Mouse (Mus musculus): ENCODE measurements around the gene Gm13285. TPM values are rescaled to one million over a fixed set of nuclear protein-coding genes. Genes with fewer than 3 reads are reported as not detected.
"Not testable (repeated sequence)": the region's sequence is repeated elsewhere in the genome, so short reads cannot be mapped to it uniquely, and the experiment has no call there.

Gm13285 gene
- polyA plus RNA-seq, 1 experiment from 2014 or later = 0.82 TPM

GRCm38 (mm10) chr4:88797097-88797496 lies 2.4 kb upstream of the Gm13285 start, which contains the start of gene Gm13279:
Gm13279 (plus strand) TSS chr4:88797397.
- not testable (repeated sequence) for H3K27me3 ChIP-seq (replicated peaks); H3K4me1 ChIP-seq; H3K4me3 ChIP-seq; H3K36me3 ChIP-seq; H3K9me3 ChIP-seq; ATAC-seq (ENCODE audit: extremely low read depth, insufficient number of reproducible peaks, low FRiP score, low TSS enrichment); H3K27ac ChIP-seq (replicated peaks); H3K4me2 ChIP-seq; H3K9ac ChIP-seq
- WGBS = no CpG with 5 or more reads among the region's 28 CpGs

GRCm38 (mm10) chr4:88802954-88803353 lies 3.5 kb downstream of the Gm13285 start, which contains the start of gene Gm13287:
Gm13287 (plus strand) TSS chr4:88803254.
- peaks cover 10% of the 10 kb centered on the region for H3K27me3 ChIP-seq (replicated peaks)
- H3K27ac ChIP-seq (replicated peaks); H3K4me1 ChIP-seq; H3K9ac ChIP-seq; H3K9me3 ChIP-seq; H3K4me3 ChIP-seq; H3K36me3 ChIP-seq; ATAC-seq (ENCODE audit: extremely low read depth, insufficient number of reproducible peaks, low FRiP score, low TSS enrichment): not testable (repeated sequence)
- H3K4me2 ChIP-seq = peak within 1 kb of the TSS; percentile 49
- no CpG with 5 or more reads among the region's 29 CpGs for WGBS

DNA sequence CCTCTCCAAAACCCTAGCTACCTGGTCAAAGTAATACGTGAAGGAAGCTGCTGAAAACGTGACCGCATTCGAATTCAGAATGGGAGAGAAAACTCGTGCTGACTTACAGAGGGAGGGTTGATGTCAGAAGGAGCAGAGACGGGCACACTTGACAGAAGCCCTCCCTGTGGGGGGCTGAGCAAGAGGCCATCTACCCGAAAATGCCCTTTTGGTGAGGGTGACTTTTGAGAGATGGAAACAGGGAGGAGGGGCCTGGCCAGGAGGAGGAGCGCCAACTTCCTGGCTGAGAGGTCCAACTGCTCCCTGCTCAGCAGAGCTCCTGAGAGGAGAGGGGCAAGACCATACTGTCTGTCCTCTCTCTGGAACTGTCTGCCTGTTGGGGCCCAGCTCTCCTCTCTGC lies 5.8 kb downstream of the Gm13285 start, which contains the start of gene Gm13288:
Gene Gm13288 (plus strand): TSS at position 301 of the 400 bp plus-strand sequence.
- not testable (repeated sequence) for H3K4me1 ChIP-seq; H3K36me3 ChIP-seq; H3K27ac ChIP-seq (replicated peaks); ATAC-seq (ENCODE audit: extremely low read depth, insufficient number of reproducible peaks, low FRiP score, low TSS enrichment); H3K9me3 ChIP-seq; H3K9ac ChIP-seq
- Histone ChIP-seq H3K4me3 (peak within 1 kb of the TSS; percentile 30), H3K4me2 (0 out of 2 replicates have a peak within 1 kb of the TSS, but pooled peaks have one; percentile 36), H3K27me3 (replicated peaks) (peaks cover 15% of the 10 kb centered on the region)
- no CpG with 5 or more reads among the region's 8 CpGs for WGBS

DNA sequence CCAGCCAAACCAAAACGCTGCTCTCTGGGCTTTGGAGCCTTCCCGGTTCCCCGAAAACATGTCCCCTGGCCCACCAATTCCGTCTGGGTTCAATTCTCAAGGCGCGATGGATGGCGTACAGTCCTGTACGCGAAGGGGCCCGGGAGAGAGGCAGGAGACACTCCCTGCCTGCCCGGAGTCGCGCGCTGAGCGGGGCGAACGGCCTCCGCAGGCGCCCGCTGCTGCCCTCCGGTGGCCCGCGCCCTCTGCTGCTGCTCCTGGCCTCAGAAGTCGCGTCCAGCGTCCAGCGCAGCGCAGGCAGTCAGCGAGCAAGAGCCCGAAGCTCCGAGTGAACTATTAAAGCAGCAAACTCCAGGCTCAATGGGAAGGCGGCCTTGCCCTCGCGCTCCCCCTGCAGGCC lies 6.3 kb downstream of the Gm13285 start:
- 0% methylated on average over 14 of the region's 34 CpGs for WGBS

DNA sequence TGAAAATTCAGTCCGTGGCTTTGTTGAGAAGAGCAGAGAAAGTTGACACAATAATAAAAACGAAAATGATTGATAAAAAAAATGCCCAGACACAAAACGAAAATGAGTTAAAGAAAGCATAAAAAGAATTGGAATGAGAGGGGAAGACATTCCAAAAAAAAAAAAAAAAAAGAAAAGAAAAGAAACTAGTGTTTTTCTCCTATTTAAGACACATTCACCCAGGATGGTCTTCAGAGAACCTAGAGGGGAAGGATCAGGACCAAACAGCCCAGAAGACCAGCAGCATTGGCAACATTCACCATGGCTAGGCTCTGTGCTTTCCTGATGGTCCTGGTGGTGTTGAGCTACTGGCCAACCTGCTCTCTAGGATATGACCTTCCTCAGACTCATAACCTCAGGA lies 16.5 kb downstream of the Gm13285 start, which contains the start of gene Ifna7:
Gene Ifna7 (plus strand): TSS at position 301 of the 400 bp plus-strand sequence.
- H3K27me3 ChIP-seq (replicated peaks) = peaks cover 4% of the 10 kb centered on the region; the same call in 1 of the 2 replicates
- no peak within 1 kb of the TSS for H3K9ac ChIP-seq
- no peak for ATAC-seq (ENCODE audit: extremely low read depth, insufficient number of reproducible peaks, low FRiP score, low TSS enrichment)
- H3K27ac ChIP-seq (replicated peaks) = no peak within 1 kb of the TSS
- H3K9me3 ChIP-seq = no peaks in the 10 kb centered on the region
- no peaks in the 10 kb centered on the region for H3K4me1 ChIP-seq
- 46% methylated on average over 3 of the region's 3 CpGs for WGBS
- no peak within 1 kb of the TSS for H3K4me2 ChIP-seq
- H3K4me3 ChIP-seq = no peak within 1 kb of the TSS
- no peaks in the 10 kb centered on the region for H3K36me3 ChIP-seq

More for the DNA sequence above, 6.3 kb downstream of the Gm13285 start:
- peak overlapping the region; percentile 30 for H3K4me3 ChIP-seq
- not testable (repeated sequence) for H3K9me3 ChIP-seq; ATAC-seq (ENCODE audit: extremely low read depth, insufficient number of reproducible peaks, low FRiP score, low TSS enrichment); H3K9ac ChIP-seq; H3K36me3 ChIP-seq; H3K4me1 ChIP-seq; H3K27ac ChIP-seq (replicated peaks)
- H3K27me3 ChIP-seq (replicated peaks) = peaks cover 15% of the 10 kb centered on the region
- H3K4me2 ChIP-seq = 0 out of 2 replicates have a peak overlapping the region, but pooled peaks have one; percentile 36

GRCm38 (mm10) chr4:88819659-88820058 lies 20.2 kb downstream of the Gm13285 start, which contains the start of gene Ifna11:
Ifna11 (plus strand) TSS chr4:88819959.
- 66% methylated on average over 1 of the region's 1 CpGs for WGBS
- H3K9ac ChIP-seq = no peak within 1 kb of the TSS
- H3K27me3 ChIP-seq (replicated peaks) = peaks cover 4% of the 10 kb centered on the region; the same call in 1 of the 2 replicates
- no peak within 1 kb of the TSS for H3K27ac ChIP-seq (replicated peaks)
- no peaks in the 10 kb centered on the region for H3K9me3 ChIP-seq
- no peak for ATAC-seq (ENCODE audit: extremely low read depth, insufficient number of reproducible peaks, low FRiP score, low TSS enrichment)
- no peak within 1 kb of the TSS for H3K4me2 ChIP-seq
- H3K4me3 ChIP-seq = no peak within 1 kb of the TSS
- H3K4me1 ChIP-seq = no peaks in the 10 kb centered on the region
- H3K36me3 ChIP-seq = no peaks in the 10 kb centered on the region

DNA sequence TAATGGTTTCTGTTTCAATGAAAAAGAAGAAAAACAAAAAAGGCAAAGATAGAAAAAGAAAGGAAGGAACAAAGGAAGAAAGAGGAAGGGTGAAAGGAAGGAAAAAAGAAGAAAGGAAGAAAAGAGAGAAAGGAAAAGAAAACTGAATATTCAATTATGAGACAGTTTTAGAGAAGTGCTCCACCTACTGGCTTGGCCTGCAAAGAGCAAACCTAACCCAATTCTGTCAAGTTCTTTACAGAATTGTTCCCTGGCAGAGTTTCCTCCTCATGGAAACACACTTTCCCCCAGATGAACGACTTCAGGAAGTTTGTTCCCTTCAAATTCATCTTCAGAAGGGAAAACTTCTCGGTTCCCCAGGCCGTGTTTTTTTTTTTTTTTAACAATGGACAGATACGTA lies 23.5 kb downstream of the Gm13285 start:
- no peaks in the 10 kb centered on the region; the same call in 1 of the 2 replicates for H3K27me3 ChIP-seq (replicated peaks)
- H3K9ac ChIP-seq = no peak overlapping the region
- 23% methylated on average over 4 of the region's 4 CpGs for WGBS
- no peaks in the 10 kb centered on the region for H3K36me3 ChIP-seq
- H3K27ac ChIP-seq (replicated peaks) = no peak overlapping the region
- no peaks in the 10 kb centered on the region for H3K9me3 ChIP-seq
- no peak for ATAC-seq (ENCODE audit: extremely low read depth, insufficient number of reproducible peaks, low FRiP score, low TSS enrichment)
- H3K4me1 ChIP-seq = no peaks in the 10 kb centered on the region
- no peak overlapping the region for H3K4me2 ChIP-seq
- no peak overlapping the region for H3K4me3 ChIP-seq

DNA sequence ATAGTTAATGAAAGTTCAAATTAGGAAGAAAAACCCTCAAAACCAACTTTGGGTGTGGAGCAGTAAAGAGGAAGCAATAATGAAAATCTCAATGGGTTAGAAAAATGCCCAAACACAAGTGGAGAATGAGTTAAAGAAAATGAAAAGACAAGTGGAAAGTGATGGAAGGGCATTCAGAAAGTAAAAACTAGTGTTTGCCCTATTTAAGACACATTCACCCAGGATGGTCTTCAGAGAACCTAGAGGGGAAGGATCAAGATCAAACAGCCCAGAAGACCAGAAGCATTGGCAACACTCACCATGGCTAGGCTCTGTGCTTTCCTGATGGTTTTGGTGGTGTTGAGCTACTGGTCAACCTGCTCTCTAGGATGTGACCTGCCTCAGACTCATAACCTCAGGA lies 27.7 kb downstream of the Gm13285 start, which contains the start of gene Ifna6:
Gene Ifna6 (plus strand): TSS at position 301 of the 400 bp plus-strand sequence.
- not testable (repeated sequence) for H3K4me1 ChIP-seq; H3K27ac ChIP-seq (replicated peaks); H3K27me3 ChIP-seq (replicated peaks); H3K9ac ChIP-seq; ATAC-seq (ENCODE audit: extremely low read depth, insufficient number of reproducible peaks, low FRiP score, low TSS enrichment); H3K4me3 ChIP-seq; H3K9me3 ChIP-seq; H3K36me3 ChIP-seq; H3K4me2 ChIP-seq

- no peak for ATAC-seq (ENCODE audit: extremely low read depth, insufficient number of reproducible peaks, low FRiP score, low TSS enrichment)
- H3K4me2 ChIP-seq = no peak overlapping the region
- no peaks in the 10 kb centered on the region for H3K9me3 ChIP-seq
- no peaks in the 10 kb centered on the region for H3K36me3 ChIP-seq
- no peak overlapping the region for H3K27ac ChIP-seq (replicated peaks)
- no peak overlapping the region for H3K9ac ChIP-seq
- no peak overlapping the region for H3K4me3 ChIP-seq
- H3K27me3 ChIP-seq (replicated peaks) = 0 out of 2 replicates have a peak, but pooled peaks cover 2% of the 10 kb centered on the region
- WGBS = 14% methylated on average over 4 of the region's 4 CpGs
- no peaks in the 10 kb centered on the region for H3K4me1 ChIP-seq
Observed at GRCm38 (mm10) chr4:88830523-88830922, 31.1 kb downstream of the Gm13285 start.

DNA sequence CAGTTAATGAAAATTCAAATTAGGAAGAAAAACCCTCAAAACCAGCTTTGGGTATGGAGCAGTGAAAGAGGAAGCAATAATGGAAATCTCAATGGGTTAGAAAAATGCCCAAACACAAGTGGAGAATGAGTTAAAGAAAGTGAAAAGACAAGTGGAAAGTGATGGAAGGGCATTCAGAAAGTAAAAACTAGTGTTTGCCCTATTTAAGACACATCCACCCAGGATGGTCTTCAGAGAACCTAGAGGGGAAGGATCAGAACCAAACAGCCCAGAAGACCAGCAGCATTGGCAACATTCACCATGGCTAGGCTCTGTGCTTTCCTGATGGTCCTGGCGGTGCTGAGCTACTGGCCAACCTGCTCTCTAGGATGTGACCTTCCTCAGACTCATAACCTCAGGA lies 35.8 kb downstream of the Gm13285 start, which contains the start of gene Ifna5:
Gene Ifna5 (plus strand): TSS at position 301 of the 400 bp plus-strand sequence.
- not testable (repeated sequence) for H3K27ac ChIP-seq (replicated peaks); ATAC-seq (ENCODE audit: extremely low read depth, insufficient number of reproducible peaks, low FRiP score, low TSS enrichment); H3K36me3 ChIP-seq; H3K4me3 ChIP-seq; H3K27me3 ChIP-seq (replicated peaks); H3K4me1 ChIP-seq; H3K9me3 ChIP-seq; H3K9ac ChIP-seq; H3K4me2 ChIP-seq
- 64% methylated on average over 1 of the region's 1 CpGs for WGBS

DNA sequence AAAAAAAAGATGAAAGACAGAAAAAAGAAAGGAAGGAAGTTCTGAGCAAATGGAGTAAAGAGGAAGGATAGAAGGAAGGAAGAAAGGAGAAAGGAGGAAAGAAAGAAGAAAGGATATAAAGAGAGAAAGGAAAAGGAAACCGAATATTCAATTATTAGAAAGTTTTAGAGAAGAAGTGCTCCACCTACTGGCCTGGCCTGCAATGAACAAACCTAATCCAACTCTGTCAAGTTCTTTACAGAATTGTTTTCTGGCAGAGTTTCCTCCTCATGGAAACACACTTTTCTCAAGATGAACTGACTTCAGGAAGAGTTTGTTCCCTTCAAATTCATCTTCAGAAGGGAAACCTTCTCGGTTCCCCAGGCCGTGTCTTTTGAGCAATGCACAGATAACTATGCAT lies 39.4 kb downstream of the Gm13285 start:
- WGBS = 31% methylated on average over 3 of the region's 3 CpGs
- Histone ChIP-seq H3K27me3 (replicated peaks) (peaks cover 9% of the 10 kb centered on the region; the same call in 1 of the 2 replicates), H3K4me3 (no peak overlapping the region), H3K27ac (replicated peaks) (no peak overlapping the region), H3K4me1 (no peaks in the 10 kb centered on the region), H3K4me2 (no peak overlapping the region), H3K9ac (no peak overlapping the region), H3K9me3 (no peaks in the 10 kb centered on the region), H3K36me3 (no peaks in the 10 kb centered on the region)
- no peak for ATAC-seq (ENCODE audit: extremely low read depth, insufficient number of reproducible peaks, low FRiP score, low TSS enrichment)

DNA sequence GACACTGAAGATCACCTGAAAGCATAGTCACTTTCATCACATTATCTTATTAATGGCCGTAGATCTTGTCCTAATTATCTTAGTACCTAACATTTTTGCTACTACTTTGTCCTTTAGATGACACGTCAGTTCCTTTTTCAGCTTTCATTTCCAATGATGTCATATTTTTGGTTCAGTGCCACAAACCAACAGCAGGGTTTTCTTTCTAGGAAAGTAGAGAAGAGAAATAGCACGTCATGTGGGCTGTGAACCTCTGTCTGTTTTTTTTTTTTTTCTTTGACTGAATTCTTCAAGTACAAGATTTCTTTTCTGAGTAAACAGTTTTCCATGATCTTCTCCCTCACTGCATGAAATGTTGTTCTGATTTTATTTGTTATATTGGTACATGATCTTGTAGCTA lies 40.6 kb downstream of the Gm13285 start:
- no peak overlapping the region for H3K4me2 ChIP-seq
- no peak overlapping the region for H3K4me3 ChIP-seq
- peaks cover 7% of the 10 kb centered on the region; the same call in 1 of the 2 replicates for H3K27me3 ChIP-seq (replicated peaks)
- H3K4me1 ChIP-seq = no peaks in the 10 kb centered on the region
- ATAC-seq (ENCODE audit: extremely low read depth, insufficient number of reproducible peaks, low FRiP score, low TSS enrichment) = no peak
- H3K9ac ChIP-seq = no peak overlapping the region
- 57% methylated on average over 3 of the region's 3 CpGs for WGBS
- H3K27ac ChIP-seq (replicated peaks) = no peak overlapping the region
- no peaks in the 10 kb centered on the region for H3K9me3 ChIP-seq
- no peaks in the 10 kb centered on the region for H3K36me3 ChIP-seq

All from heart, embryonic 13.5 days (tissue).